Mouse (Mus musculus): ENCODE measurements around the gene Kcnq1. TPM values are rescaled to one million over a fixed set of nuclear protein-coding genes. Genes with fewer than 3 reads are reported as not detected.

Kcnq1 gene
- total and polyA plus RNA-seq, 3 experiments, result 0.63 to 0.96 TPM; not detected in 1

- Histone ChIP-seq H3K27ac (ENCODE audit: control insufficient read depth, low read depth, low read length) (no peak overlapping the region), H3K79me2 (ENCODE audit: control insufficient read depth, insufficient read depth, low read length, poor library complexity) (no peaks in the 10 kb centered on the region), H3K9me3 (replicated peaks; ENCODE audit: insufficient read depth, low read length) (no peaks in the 10 kb centered on the region), H3K4me1 (ENCODE audit: control insufficient read depth in 1 of 2, insufficient read depth in 2 of 2, low read length in 2 of 2) (no peaks in the 10 kb centered on the region), H3K4me3 (ENCODE audit: control insufficient read depth in 1 of 2, insufficient read depth in 1 of 2, low read depth in 2 of 2, low read length in 2 of 2) (no peak overlapping the region), H3K36me3 (ENCODE audit: control insufficient read depth in 1 of 2, insufficient read depth in 2 of 2, low read length in 2 of 2) (no peaks in the 10 kb centered on the region), H3K27me3 (ENCODE audit: control insufficient read depth in 1 of 2, insufficient read depth in 2 of 2, low read length in 2 of 2) (no peaks in the 10 kb centered on the region), H3K9ac (ENCODE audit: control insufficient read depth, low read depth, low read length, poor library complexity, severe bottlenecking) (no peak overlapping the region)
- no peak for DNase-seq (ENCODE audit: low read depth, low spot score)
- TF ChIP-seq USF2 (IDR thresholded peaks at IDR 0.05; ENCODE audit: borderline replicate concordance in 1 of 2, insufficient read depth in 1 of 2, low read depth in 1 of 2, low read length in 2 of 2) (no peak), E2F4 (IDR thresholded peaks at IDR 0.05; ENCODE audit: borderline replicate concordance, low read depth, low read length) (no peak)
These were observed 92.3 kb downstream of the Kcnq1 start for GRCm38 (mm10) chr7:143198443-143198842.

- H3K79me2 ChIP-seq (ENCODE audit: control insufficient read depth, insufficient read depth, low read length, poor library complexity), result no peaks in the 10 kb centered on the region
- no peaks in the 10 kb centered on the region for H3K9me3 ChIP-seq (replicated peaks; ENCODE audit: insufficient read depth, low read length)
- no peak overlapping the region for H3K9ac ChIP-seq (ENCODE audit: control insufficient read depth, low read depth, low read length, poor library complexity, severe bottlenecking)
- DNase-seq (ENCODE audit: low read depth, low spot score), result no peak
- no peak overlapping the region for H3K4me3 ChIP-seq (ENCODE audit: control insufficient read depth in 1 of 2, insufficient read depth in 1 of 2, low read depth in 2 of 2, low read length in 2 of 2)
- H3K27ac ChIP-seq (ENCODE audit: control insufficient read depth, low read depth, low read length), result no peak overlapping the region
- no peaks in the 10 kb centered on the region for H3K4me1 ChIP-seq (ENCODE audit: control insufficient read depth in 1 of 2, insufficient read depth in 2 of 2, low read length in 2 of 2)
- H3K36me3 ChIP-seq (ENCODE audit: control insufficient read depth in 1 of 2, insufficient read depth in 2 of 2, low read length in 2 of 2), result no peaks in the 10 kb centered on the region
- no peaks in the 10 kb centered on the region for H3K27me3 ChIP-seq (ENCODE audit: control insufficient read depth in 1 of 2, insufficient read depth in 2 of 2, low read length in 2 of 2)
- no peak for TF ChIP-seq NRF1 (IDR thresholded peaks at IDR 0.05; ENCODE audit: insufficient read depth, low read depth, low read length, poor library complexity, severe bottlenecking)
- TF ChIP-seq TAL1 (IDR thresholded peaks at IDR 0.05; ENCODE audit: low read length), result no peak
- no peak for TF ChIP-seq MAFK (IDR thresholded peaks at IDR 0.05; ENCODE audit: borderline replicate concordance, low read depth, low read length)
- no peak for TF ChIP-seq SMC3 (IDR thresholded peaks at IDR 0.05; ENCODE audit: low read depth, low read length)
- TF ChIP-seq SIN3A (IDR thresholded peaks at IDR 0.05; ENCODE audit: low read length), result no peak
- TF ChIP-seq MEF2A (IDR thresholded peaks at IDR 0.05; ENCODE audit: extremely low read depth, insufficient replicate concordance, low read depth, low read length, poor library complexity, severe bottlenecking), result no peak
- no peak for TF ChIP-seq UBTF (IDR thresholded peaks at IDR 0.05; ENCODE audit: borderline replicate concordance, insufficient read depth, low read depth, low read length)
- no peak for TF ChIP-seq RCOR1 (IDR thresholded peaks at IDR 0.05; ENCODE audit: low read depth, low read length)
- no peak for TF ChIP-seq JUND (IDR thresholded peaks at IDR 0.05; ENCODE audit: low read depth, low read length)
- TF ChIP-seq MXI1 (IDR thresholded peaks at IDR 0.05; ENCODE audit: low read depth, low read length), result no peak
- TF ChIP-seq HCFC1 (IDR thresholded peaks at IDR 0.05; ENCODE audit: low read depth, low read length), result no peak
- TF ChIP-seq CHD1 (IDR thresholded peaks at IDR 0.05; ENCODE audit: low read depth, low read length), result no peak
- TF ChIP-seq NELFE (IDR thresholded peaks at IDR 0.05; ENCODE audit: low read depth, low read length), result no peak
- no peak for TF ChIP-seq EP300 (IDR thresholded peaks at IDR 0.05; ENCODE audit: low read depth in 1 of 2, low read length in 2 of 2)
- no peak for TF ChIP-seq ELF1 (IDR thresholded peaks at IDR 0.05; ENCODE audit: low read depth, low read length)
- no peak for TF ChIP-seq BHLHE40 (IDR thresholded peaks at IDR 0.05; ENCODE audit: borderline replicate concordance, low read depth, low read length)
- no peak for TF ChIP-seq TBP (IDR thresholded peaks at IDR 0.05; ENCODE audit: low read depth, low read length)
These were observed 95.1 kb downstream of the Kcnq1 start for GRCm38 (mm10) chr7:143201255-143201654.

All from MEL (cell line).